Mouse (Mus musculus): ENCODE measurements at regions not wholly inside any gene's neighbourhood (a gene's known extent, or its start where the extent isn't known, plus 50 kb on each side); places are given as distances from the start of the nearest gene placed in this dataset.

GRCm38 (mm10) chr9:115561207-115561606 lies 251.0 kb upstream of the Stt3b start:
- Histone ChIP-seq H3K9ac (ENCODE audit: low read depth, low read length) (no peak overlapping the region), H3K4me3 (ENCODE audit: low read depth, low read length) (no peak overlapping the region), H3K4me1 (ENCODE audit: control insufficient read depth, low read depth, low read length) (no peaks in the 10 kb centered on the region), H3K9me3 (replicated peaks; ENCODE audit: control insufficient read depth, low read length) (no peaks in the 10 kb centered on the region), H3K36me3 (ENCODE audit: control insufficient read depth, insufficient read depth) (no peaks in the 10 kb centered on the region), H3K27ac (ENCODE audit: low read length) (no peak overlapping the region), H3K27me3 (ENCODE audit: control insufficient read depth, insufficient read depth, low read depth, low read length) (no peaks in the 10 kb centered on the region), H3K4me2 (ENCODE audit: low read depth, low read length) (no peak overlapping the region)
- WGBS (ENCODE audit: insufficient replicate concordance), result 37% methylated on average over 6 of the region's 6 CpGs
- ATAC-seq (ENCODE audit: low read depth), result no peak

- Histone ChIP-seq H3K4me1 (ENCODE audit: control insufficient read depth, low read depth, low read length) (no peaks in the 10 kb centered on the region), H3K36me3 (ENCODE audit: control insufficient read depth, insufficient read depth) (no peaks in the 10 kb centered on the region), H3K27me3 (ENCODE audit: control insufficient read depth, insufficient read depth, low read depth, low read length) (no peaks in the 10 kb centered on the region), H3K4me2 (ENCODE audit: low read depth, low read length) (no peak overlapping the region), H3K9me3 (replicated peaks; ENCODE audit: control insufficient read depth, low read length) (no peaks in the 10 kb centered on the region), H3K27ac (ENCODE audit: low read length) (no peak overlapping the region), H3K9ac (ENCODE audit: low read depth, low read length) (no peak overlapping the region), H3K4me3 (ENCODE audit: low read depth, low read length) (no peak overlapping the region)
- WGBS (ENCODE audit: insufficient replicate concordance), result 70% methylated on average over 4 of the region's 4 CpGs
- no peak for ATAC-seq (ENCODE audit: low read depth)
These were observed 252.6 kb upstream of the Stt3b start for GRCm38 (mm10) chr9:115562783-115563182.

DNA sequence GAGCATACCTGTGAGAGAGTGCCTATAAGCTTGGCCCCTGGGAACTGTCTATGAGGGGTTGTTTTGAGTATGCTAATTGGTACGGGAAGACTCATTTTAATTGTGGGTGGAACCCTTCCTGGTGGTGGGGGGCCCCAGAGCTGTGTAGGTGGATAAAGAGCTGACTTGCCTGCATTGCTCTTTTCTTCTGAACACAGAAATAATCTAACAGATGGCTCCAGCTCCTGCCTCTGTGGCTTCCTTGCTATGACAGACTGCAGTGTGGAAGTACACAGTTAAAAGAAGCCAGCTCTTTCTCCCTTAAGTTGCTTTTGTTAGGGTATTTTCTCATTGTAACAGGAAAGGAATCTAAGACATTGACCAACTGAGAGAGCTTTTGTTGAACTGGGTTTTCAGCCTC lies 254.1 kb upstream of the Stt3b start:
- Histone ChIP-seq H3K27me3 (ENCODE audit: control insufficient read depth, insufficient read depth, low read depth, low read length) (no peaks in the 10 kb centered on the region), H3K9ac (ENCODE audit: low read depth, low read length) (no peak overlapping the region), H3K4me1 (ENCODE audit: control insufficient read depth, low read depth, low read length) (no peaks in the 10 kb centered on the region), H3K9me3 (replicated peaks; ENCODE audit: control insufficient read depth, low read length) (no peaks in the 10 kb centered on the region), H3K4me2 (ENCODE audit: low read depth, low read length) (no peak overlapping the region), H3K27ac (ENCODE audit: low read length) (no peak overlapping the region), H3K4me3 (ENCODE audit: low read depth, low read length) (no peak overlapping the region), H3K36me3 (ENCODE audit: control insufficient read depth, insufficient read depth) (no peaks in the 10 kb centered on the region)
- 41% methylated on average over 1 of the region's 1 CpGs for WGBS (ENCODE audit: insufficient replicate concordance)
- no peak for ATAC-seq (ENCODE audit: low read depth)

DNA sequence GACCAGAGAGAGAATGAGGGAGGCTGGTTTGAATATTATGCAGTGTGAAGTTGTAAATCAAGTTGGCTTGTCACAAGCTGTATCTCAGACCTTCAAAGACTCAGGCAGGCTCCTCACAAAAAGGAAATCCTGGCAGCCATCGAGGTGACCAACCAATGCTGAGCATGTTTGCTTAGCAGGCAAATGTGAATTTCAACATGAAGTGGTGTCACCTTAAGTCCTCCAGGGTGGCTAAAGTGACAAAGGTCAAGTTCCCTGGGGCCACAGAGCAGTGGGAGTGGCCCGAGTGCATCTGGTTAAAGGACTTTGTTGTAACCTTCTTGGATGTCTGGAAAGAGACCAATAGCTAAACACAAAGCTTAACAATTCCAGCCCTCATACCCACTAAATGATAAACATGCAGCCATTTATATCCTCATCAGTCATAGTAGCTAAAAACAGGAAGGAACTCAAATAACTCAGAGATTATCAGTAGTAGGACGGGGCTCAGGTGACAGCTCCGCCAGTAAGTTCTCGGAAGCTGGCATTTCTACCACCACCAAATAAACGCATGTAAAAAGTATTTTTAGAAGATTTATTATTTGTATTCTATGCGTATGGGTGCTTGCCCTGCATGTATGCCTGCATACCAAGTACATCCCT lies 258.6 kb upstream of the Stt3b start:
- no peaks in the 10 kb centered on the region for H3K27me3 ChIP-seq (ENCODE audit: control insufficient read depth, insufficient read depth, low read depth, low read length)
- H3K9ac ChIP-seq (ENCODE audit: low read depth, low read length), result no peak overlapping the region
- WGBS (ENCODE audit: insufficient replicate concordance), result 17% methylated on average over 7 of the region's 7 CpGs
- H3K36me3 ChIP-seq (ENCODE audit: control insufficient read depth, insufficient read depth), result no peaks in the 10 kb centered on the region
- no peaks in the 10 kb centered on the region for H3K4me1 ChIP-seq (ENCODE audit: control insufficient read depth, low read depth, low read length)
- no peaks in the 10 kb centered on the region for H3K9me3 ChIP-seq (replicated peaks; ENCODE audit: control insufficient read depth, low read length)
- no peak overlapping the region for H3K4me2 ChIP-seq (ENCODE audit: low read depth, low read length)
- no peak for ATAC-seq (ENCODE audit: low read depth)
- no peak overlapping the region for H3K4me3 ChIP-seq (ENCODE audit: low read depth, low read length)
- no peak overlapping the region for H3K27ac ChIP-seq (ENCODE audit: low read length)

DNA sequence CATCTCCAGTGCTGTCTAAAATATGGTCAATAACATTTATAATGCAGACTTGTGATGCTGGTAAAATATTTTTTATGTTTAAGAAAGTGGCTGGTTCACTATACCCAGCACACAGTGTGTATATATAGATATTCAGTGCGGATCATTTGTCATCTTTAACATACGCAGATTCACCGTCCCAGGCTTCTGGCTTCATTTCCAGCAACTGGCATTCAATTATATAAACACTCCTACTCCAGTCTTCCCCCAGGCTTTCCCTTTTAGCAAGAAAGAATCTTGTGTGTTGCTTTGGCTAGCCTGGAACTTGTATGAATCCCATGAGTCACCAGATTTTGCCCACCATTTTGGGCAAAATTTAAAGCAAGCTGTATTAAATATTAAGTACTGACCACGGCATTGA lies 260.8 kb upstream of the Stt3b start:
- H3K9ac ChIP-seq (ENCODE audit: low read depth, low read length), result no peak overlapping the region
- H3K36me3 ChIP-seq (ENCODE audit: control insufficient read depth, insufficient read depth), result no peaks in the 10 kb centered on the region
- no peak overlapping the region for H3K4me3 ChIP-seq (ENCODE audit: low read depth, low read length)
- H3K9me3 ChIP-seq (replicated peaks; ENCODE audit: control insufficient read depth, low read length), result no peaks in the 10 kb centered on the region
- ATAC-seq (ENCODE audit: low read depth), result no peak
- WGBS (ENCODE audit: insufficient replicate concordance), result 78% methylated on average over 4 of the region's 4 CpGs
- no peak overlapping the region for H3K4me2 ChIP-seq (ENCODE audit: low read depth, low read length)
- H3K27me3 ChIP-seq (ENCODE audit: control insufficient read depth, insufficient read depth, low read depth, low read length), result no peaks in the 10 kb centered on the region
- H3K27ac ChIP-seq (ENCODE audit: low read length), result no peak overlapping the region
- no peaks in the 10 kb centered on the region for H3K4me1 ChIP-seq (ENCODE audit: control insufficient read depth, low read depth, low read length)

DNA sequence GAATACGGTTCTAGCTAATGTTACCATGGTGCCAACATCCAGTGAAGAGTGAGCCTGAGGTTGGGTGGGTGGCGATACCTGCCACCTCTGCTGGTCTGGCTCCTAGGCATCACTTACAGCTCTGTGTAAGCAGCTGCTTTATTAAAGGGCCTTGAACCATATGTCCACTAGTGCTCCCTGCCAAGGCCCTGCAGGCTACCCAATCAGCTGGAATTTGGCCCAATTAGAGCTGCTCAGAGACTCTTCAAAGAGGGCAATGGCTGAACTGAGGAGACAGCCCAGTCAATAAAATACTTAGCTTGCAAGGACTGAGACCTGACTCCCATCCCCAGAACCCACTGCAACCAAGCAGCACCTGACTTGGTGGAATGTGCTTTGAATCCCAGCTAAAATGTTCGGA lies 270.9 kb upstream of the Stt3b start:
- Histone ChIP-seq H3K27ac (ENCODE audit: low read length) (no peak overlapping the region), H3K27me3 (ENCODE audit: control insufficient read depth, insufficient read depth, low read depth, low read length) (no peaks in the 10 kb centered on the region), H3K4me3 (ENCODE audit: low read depth, low read length) (no peak overlapping the region), H3K36me3 (ENCODE audit: control insufficient read depth, insufficient read depth) (no peaks in the 10 kb centered on the region), H3K9me3 (replicated peaks; ENCODE audit: control insufficient read depth, low read length) (0 out of 2 replicates have a peak, but pooled peaks cover 2% of the 10 kb centered on the region), H3K9ac (ENCODE audit: low read depth, low read length) (no peak overlapping the region), H3K4me2 (ENCODE audit: low read depth, low read length) (no peak overlapping the region), H3K4me1 (ENCODE audit: control insufficient read depth, low read depth, low read length) (no peaks in the 10 kb centered on the region)
- 64% methylated on average over 3 of the region's 3 CpGs for WGBS (ENCODE audit: insufficient replicate concordance)
- no peak for ATAC-seq (ENCODE audit: low read depth)

DNA sequence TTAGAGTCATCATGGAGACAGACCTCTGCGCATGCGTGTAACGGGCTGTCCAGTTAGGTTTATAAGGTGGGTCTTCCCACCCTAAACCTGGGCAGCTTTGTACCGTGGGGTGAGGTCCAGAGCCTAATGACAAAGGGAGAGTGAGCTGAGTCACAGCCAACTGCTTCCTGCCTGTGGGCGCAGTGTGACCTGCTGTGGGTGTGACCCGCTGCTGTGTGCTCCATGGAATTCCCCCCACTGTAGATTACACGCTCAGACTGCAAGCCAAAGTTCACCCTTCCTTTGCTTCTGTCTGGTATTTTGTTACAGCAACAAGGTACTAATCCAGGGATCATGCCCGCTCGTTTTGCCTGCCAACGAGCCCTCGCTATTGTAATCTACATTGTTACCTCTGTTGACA lies 273.3 kb upstream of the Stt3b start:
- H3K27ac ChIP-seq (ENCODE audit: low read length), result no peak overlapping the region
- no peaks in the 10 kb centered on the region for H3K4me1 ChIP-seq (ENCODE audit: control insufficient read depth, low read depth, low read length)
- no peak overlapping the region for H3K9ac ChIP-seq (ENCODE audit: low read depth, low read length)
- no peak overlapping the region for H3K4me3 ChIP-seq (ENCODE audit: low read depth, low read length)
- no peaks in the 10 kb centered on the region for H3K27me3 ChIP-seq (ENCODE audit: control insufficient read depth, insufficient read depth, low read depth, low read length)
- H3K9me3 ChIP-seq (replicated peaks; ENCODE audit: control insufficient read depth, low read length), result no peaks in the 10 kb centered on the region
- WGBS (ENCODE audit: insufficient replicate concordance), result 65% methylated on average over 11 of the region's 11 CpGs
- H3K4me2 ChIP-seq (ENCODE audit: low read depth, low read length), result no peak overlapping the region
- no peak for ATAC-seq (ENCODE audit: low read depth)
- no peaks in the 10 kb centered on the region for H3K36me3 ChIP-seq (ENCODE audit: control insufficient read depth, insufficient read depth)

GRCm38 (mm10) chr9:115584874-115585273 lies 274.7 kb upstream of the Stt3b start:
- Histone ChIP-seq H3K27me3 (ENCODE audit: control insufficient read depth, insufficient read depth, low read depth, low read length) (no peaks in the 10 kb centered on the region), H3K4me1 (ENCODE audit: control insufficient read depth, low read depth, low read length) (no peaks in the 10 kb centered on the region), H3K4me3 (ENCODE audit: low read depth, low read length) (no peak overlapping the region), H3K36me3 (ENCODE audit: control insufficient read depth, insufficient read depth) (no peaks in the 10 kb centered on the region), H3K9me3 (replicated peaks; ENCODE audit: control insufficient read depth, low read length) (no peaks in the 10 kb centered on the region), H3K9ac (ENCODE audit: low read depth, low read length) (no peak overlapping the region), H3K27ac (ENCODE audit: low read length) (no peak overlapping the region), H3K4me2 (ENCODE audit: low read depth, low read length) (no peak overlapping the region)
- WGBS (ENCODE audit: insufficient replicate concordance), result 63% methylated on average over 7 of the region's 7 CpGs
- ATAC-seq (ENCODE audit: low read depth), result no peak

- no peak for ATAC-seq (ENCODE audit: low read depth)
- H3K36me3 ChIP-seq (ENCODE audit: control insufficient read depth, insufficient read depth), result no peaks in the 10 kb centered on the region
- H3K9me3 ChIP-seq (replicated peaks; ENCODE audit: control insufficient read depth, low read length), result no peaks in the 10 kb centered on the region
- H3K4me3 ChIP-seq (ENCODE audit: low read depth, low read length), result no peak overlapping the region
- H3K4me2 ChIP-seq (ENCODE audit: low read depth, low read length), result no peak overlapping the region
- no peaks in the 10 kb centered on the region for H3K4me1 ChIP-seq (ENCODE audit: control insufficient read depth, low read depth, low read length)
- no peaks in the 10 kb centered on the region for H3K27me3 ChIP-seq (ENCODE audit: control insufficient read depth, insufficient read depth, low read depth, low read length)
- H3K27ac ChIP-seq (ENCODE audit: low read length), result no peak overlapping the region
- no peak overlapping the region for H3K9ac ChIP-seq (ENCODE audit: low read depth, low read length)
- WGBS (ENCODE audit: insufficient replicate concordance), result 54% methylated on average over 5 of the region's 5 CpGs
These were observed 282.2 kb upstream of the Stt3b start for GRCm38 (mm10) chr9:115592466-115592865.

All from liver, embryonic 16.5 days (tissue).